Mouse (Mus musculus): ENCODE results near the gene Bbs9. TPM values are rescaled to one million over a fixed set of nuclear protein-coding genes. Genes with fewer than 3 reads are reported as not detected.

Gene Bbs9
- polyA plus RNA-seq, 1 experiment from 2014 or later = 15.5 TPM

DNA sequence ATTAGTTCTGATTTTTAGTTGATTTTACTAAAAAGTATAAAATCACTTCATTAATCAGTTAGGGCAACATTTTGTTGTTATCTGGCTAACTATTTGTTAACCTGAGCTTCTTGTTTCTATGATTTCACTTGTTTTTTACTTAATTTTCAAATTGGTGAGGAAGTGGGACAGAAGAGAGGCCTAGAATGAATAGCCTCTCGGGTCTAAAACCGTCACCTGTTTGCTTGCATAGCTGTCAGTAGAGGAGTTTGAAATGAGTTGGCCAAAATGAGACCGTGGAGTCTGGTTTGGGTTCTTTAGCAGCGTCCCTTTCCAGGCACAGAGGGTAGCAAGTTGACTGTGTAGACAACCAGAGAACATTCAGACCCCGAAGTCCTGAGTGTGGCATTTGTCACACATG lies 291.6 kb downstream of the Bbs9 start:
- Histone ChIP-seq H3K27me3 (ENCODE audit: control insufficient read depth, insufficient read depth, low read length) (no peaks in the 10 kb centered on the region), H3K36me3 (ENCODE audit: control insufficient read depth, insufficient read depth, low read length) (no peaks in the 10 kb centered on the region), H3K4me2 (ENCODE audit: low read depth, severe bottlenecking) (no peak overlapping the region), H3K9ac (ENCODE audit: low read length) (no peak overlapping the region), H3K9me3 (ENCODE audit: control insufficient read depth, low read length) (no peaks in the 10 kb centered on the region), H3K27ac (replicated peaks; ENCODE audit: low read depth, low read length) (no peak overlapping the region), H3K4me3 (ENCODE audit: low read depth, low read length) (no peak overlapping the region), H3K4me1 (ENCODE audit: control insufficient read depth, insufficient read depth, low read length) (no peaks in the 10 kb centered on the region)
- 87% methylated on average over 5 of the region's 5 CpGs for WGBS
- DNase-seq (ENCODE audit: low spot score) = no peak
- ATAC-seq (ENCODE audit: insufficient number of reproducible peaks, low FRiP score, low TSS enrichment, low read depth) = no peak

GRCm38 (mm10) chr9:22767860-22768259 lies 292.3 kb downstream of the Bbs9 start:
- Histone ChIP-seq H3K4me1 (ENCODE audit: control insufficient read depth, insufficient read depth, low read length) (no peaks in the 10 kb centered on the region), H3K27ac (replicated peaks; ENCODE audit: low read depth, low read length) (no peak overlapping the region), H3K4me2 (ENCODE audit: low read depth, severe bottlenecking) (no peak overlapping the region), H3K4me3 (ENCODE audit: low read depth, low read length) (no peak overlapping the region), H3K36me3 (ENCODE audit: control insufficient read depth, insufficient read depth, low read length) (no peaks in the 10 kb centered on the region), H3K9me3 (ENCODE audit: control insufficient read depth, low read length) (no peaks in the 10 kb centered on the region), H3K9ac (ENCODE audit: low read length) (no peak overlapping the region), H3K27me3 (ENCODE audit: control insufficient read depth, insufficient read depth, low read length) (no peaks in the 10 kb centered on the region)
- ATAC-seq (ENCODE audit: insufficient number of reproducible peaks, low FRiP score, low TSS enrichment, low read depth) (no peak), DNase-seq (ENCODE audit: low spot score) (no peak)
- WGBS = 49% methylated on average over 3 of the region's 3 CpGs

DNA sequence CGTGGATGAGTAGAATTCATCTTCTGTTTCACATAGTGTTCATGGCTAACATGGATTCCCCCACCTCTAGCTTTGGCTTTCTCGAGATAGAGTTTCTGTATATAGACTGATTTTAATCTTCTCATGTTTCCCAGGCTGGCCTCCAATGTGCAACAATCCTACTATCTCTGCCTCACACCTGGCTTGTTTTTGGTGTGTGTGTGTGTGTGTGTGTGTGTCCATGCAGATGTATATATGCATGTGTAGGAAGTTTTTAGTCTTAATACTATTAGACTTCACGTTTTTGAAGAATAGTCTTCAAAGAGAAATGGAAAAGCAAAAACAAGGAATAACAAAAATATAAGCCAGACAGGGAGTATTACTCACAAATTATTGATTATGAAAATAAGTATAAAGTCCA lies 296.3 kb downstream of the Bbs9 start:
- Histone ChIP-seq H3K27me3 (ENCODE audit: control insufficient read depth, insufficient read depth, low read length) (no peaks in the 10 kb centered on the region), H3K9ac (ENCODE audit: low read length) (no peak overlapping the region), H3K9me3 (ENCODE audit: control insufficient read depth, low read length) (no peaks in the 10 kb centered on the region), H3K4me3 (ENCODE audit: low read depth, low read length) (no peak overlapping the region), H3K4me2 (ENCODE audit: low read depth, severe bottlenecking) (no peak overlapping the region), H3K36me3 (ENCODE audit: control insufficient read depth, insufficient read depth, low read length) (no peaks in the 10 kb centered on the region), H3K27ac (replicated peaks; ENCODE audit: low read depth, low read length) (no peak overlapping the region), H3K4me1 (ENCODE audit: control insufficient read depth, insufficient read depth, low read length) (no peaks in the 10 kb centered on the region)
- no peak for ATAC-seq (ENCODE audit: insufficient number of reproducible peaks, low FRiP score, low TSS enrichment, low read depth)
- DNase-seq (ENCODE audit: low spot score) = no peak
- 90% methylated on average over 3 of the region's 3 CpGs for WGBS

- H3K27ac ChIP-seq (replicated peaks; ENCODE audit: low read depth, low read length) = no peak overlapping the region
- no peaks in the 10 kb centered on the region for H3K36me3 ChIP-seq (ENCODE audit: control insufficient read depth, insufficient read depth, low read length)
- no peaks in the 10 kb centered on the region for H3K4me1 ChIP-seq (ENCODE audit: control insufficient read depth, insufficient read depth, low read length)
- H3K9me3 ChIP-seq (ENCODE audit: control insufficient read depth, low read length) = no peaks in the 10 kb centered on the region
- H3K9ac ChIP-seq (ENCODE audit: low read length) = no peak overlapping the region
- no peak overlapping the region for H3K4me3 ChIP-seq (ENCODE audit: low read depth, low read length)
- no peak for ATAC-seq (ENCODE audit: insufficient number of reproducible peaks, low FRiP score, low TSS enrichment, low read depth)
- no peaks in the 10 kb centered on the region for H3K27me3 ChIP-seq (ENCODE audit: control insufficient read depth, insufficient read depth, low read length)
- no peak overlapping the region for H3K4me2 ChIP-seq (ENCODE audit: low read depth, severe bottlenecking)
- no peak for DNase-seq (ENCODE audit: low spot score)
- 78% methylated on average over 5 of the region's 5 CpGs for WGBS
Measured at GRCm38 (mm10) chr9:22776246-22776961, 300.9 kb downstream of the Bbs9 start.

DNA sequence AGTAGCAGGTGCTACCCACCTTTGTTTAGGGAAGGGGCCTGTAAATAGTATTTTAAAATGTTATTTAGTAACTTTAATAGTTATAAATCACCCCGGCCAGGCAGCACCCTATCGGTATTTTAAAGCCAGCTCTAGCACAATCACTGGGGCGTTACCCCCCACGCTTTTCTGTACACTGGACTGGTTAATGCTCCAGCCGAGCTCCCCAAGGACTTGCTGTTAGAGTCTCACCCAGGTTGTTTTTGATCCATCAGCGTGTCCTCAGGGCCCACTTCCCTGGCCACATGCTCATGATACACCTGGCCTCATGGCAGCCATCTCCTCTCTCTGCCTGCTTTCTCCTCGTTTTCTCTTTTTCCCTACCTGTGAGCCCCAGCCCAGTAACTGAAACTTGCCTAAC lies 301.9 kb downstream of the Bbs9 start:
- Histone ChIP-seq H3K27me3 (ENCODE audit: control insufficient read depth, insufficient read depth, low read length) (no peaks in the 10 kb centered on the region), H3K4me1 (ENCODE audit: control insufficient read depth, insufficient read depth, low read length) (no peaks in the 10 kb centered on the region), H3K4me2 (ENCODE audit: low read depth, severe bottlenecking) (no peak overlapping the region), H3K36me3 (ENCODE audit: control insufficient read depth, insufficient read depth, low read length) (no peaks in the 10 kb centered on the region), H3K4me3 (ENCODE audit: low read depth, low read length) (no peak overlapping the region), H3K27ac (replicated peaks; ENCODE audit: low read depth, low read length) (no peak overlapping the region), H3K9me3 (ENCODE audit: control insufficient read depth, low read length) (no peaks in the 10 kb centered on the region), H3K9ac (ENCODE audit: low read length) (no peak overlapping the region)
- DNase-seq (ENCODE audit: low spot score) (no peak), ATAC-seq (ENCODE audit: insufficient number of reproducible peaks, low FRiP score, low TSS enrichment, low read depth) (no peak)
- WGBS = 94% methylated on average over 7 of the region's 7 CpGs

GRCm38 (mm10) chr9:22779631-22780030 lies 304.1 kb downstream of the Bbs9 start:
- H3K4me3 ChIP-seq (ENCODE audit: low read depth, low read length) = no peak overlapping the region
- H3K4me1 ChIP-seq (ENCODE audit: control insufficient read depth, insufficient read depth, low read length) = no peaks in the 10 kb centered on the region
- no peaks in the 10 kb centered on the region for H3K9me3 ChIP-seq (ENCODE audit: control insufficient read depth, low read length)
- DNase-seq (ENCODE audit: low spot score) = no peak
- H3K27ac ChIP-seq (replicated peaks; ENCODE audit: low read depth, low read length) = no peak overlapping the region
- H3K27me3 ChIP-seq (ENCODE audit: control insufficient read depth, insufficient read depth, low read length) = no peaks in the 10 kb centered on the region
- no peaks in the 10 kb centered on the region for H3K36me3 ChIP-seq (ENCODE audit: control insufficient read depth, insufficient read depth, low read length)
- 89% methylated on average over 6 of the region's 6 CpGs for WGBS
- H3K9ac ChIP-seq (ENCODE audit: low read length) = no peak overlapping the region
- H3K4me2 ChIP-seq (ENCODE audit: low read depth, severe bottlenecking) = no peak overlapping the region
- no peak for ATAC-seq (ENCODE audit: insufficient number of reproducible peaks, low FRiP score, low TSS enrichment, low read depth)

DNA sequence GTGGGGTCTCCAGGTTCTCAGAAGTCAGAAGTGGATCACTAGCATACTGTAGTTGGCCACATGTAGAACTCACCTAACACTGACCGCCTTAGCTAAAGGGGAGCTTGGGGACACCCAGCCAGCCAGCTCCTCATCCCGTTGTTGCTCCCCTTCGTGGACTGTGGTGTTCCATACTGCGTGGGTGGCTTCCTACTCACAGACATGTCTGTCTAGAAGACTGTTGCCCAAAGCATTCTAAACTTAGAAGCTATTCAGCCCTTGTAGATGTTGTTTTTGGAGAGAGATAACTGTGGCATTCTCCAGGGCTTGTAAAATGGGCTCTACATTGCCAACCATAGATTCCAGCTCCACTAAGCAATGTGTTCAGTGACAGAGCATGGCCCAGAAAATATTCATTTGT lies 310.5 kb downstream of the Bbs9 start:
- Histone ChIP-seq H3K27ac (replicated peaks; ENCODE audit: low read depth, low read length) (no peak overlapping the region), H3K9me3 (ENCODE audit: control insufficient read depth, low read length) (no peaks in the 10 kb centered on the region), H3K4me3 (ENCODE audit: low read depth, low read length) (no peak overlapping the region), H3K27me3 (ENCODE audit: control insufficient read depth, insufficient read depth, low read length) (no peaks in the 10 kb centered on the region), H3K4me1 (ENCODE audit: control insufficient read depth, insufficient read depth, low read length) (peaks cover 8% of the 10 kb centered on the region), H3K4me2 (ENCODE audit: low read depth, severe bottlenecking) (no peak overlapping the region), H3K36me3 (ENCODE audit: control insufficient read depth, insufficient read depth, low read length) (no peaks in the 10 kb centered on the region), H3K9ac (ENCODE audit: low read length) (no peak overlapping the region)
- WGBS = 92% methylated on average over 4 of the region's 4 CpGs
- ATAC-seq (ENCODE audit: insufficient number of reproducible peaks, low FRiP score, low TSS enrichment, low read depth) (no peak), DNase-seq (ENCODE audit: low spot score) (no peak)

DNA sequence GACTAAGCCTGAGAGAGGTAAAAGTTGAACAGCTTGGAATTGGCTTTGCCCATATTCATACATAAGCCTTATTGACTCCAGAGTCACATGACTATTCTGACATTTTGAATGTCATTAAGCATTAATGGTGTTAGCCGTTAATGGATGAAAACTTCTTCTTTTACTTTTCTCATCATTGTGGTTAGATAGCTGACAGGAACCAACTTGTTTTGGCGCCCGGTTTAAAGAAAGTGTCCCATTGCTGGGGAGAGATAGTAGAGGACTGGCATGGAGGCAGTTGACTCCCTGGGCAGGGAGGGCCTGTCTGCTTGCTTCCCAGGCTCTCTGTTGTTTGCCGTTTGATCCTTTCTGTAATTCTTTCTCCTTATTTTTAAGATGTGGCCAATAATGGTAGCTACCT lies 312.9 kb downstream of the Bbs9 start:
- Histone ChIP-seq H3K4me2 (ENCODE audit: low read depth, severe bottlenecking) (no peak overlapping the region), H3K9ac (ENCODE audit: low read length) (no peak overlapping the region), H3K4me1 (ENCODE audit: control insufficient read depth, insufficient read depth, low read length) (peaks cover 8% of the 10 kb centered on the region), H3K36me3 (ENCODE audit: control insufficient read depth, insufficient read depth, low read length) (no peaks in the 10 kb centered on the region), H3K27me3 (ENCODE audit: control insufficient read depth, insufficient read depth, low read length) (no peaks in the 10 kb centered on the region), H3K4me3 (ENCODE audit: low read depth, low read length) (no peak overlapping the region), H3K9me3 (ENCODE audit: control insufficient read depth, low read length) (no peaks in the 10 kb centered on the region), H3K27ac (replicated peaks; ENCODE audit: low read depth, low read length) (no peak overlapping the region)
- ATAC-seq (ENCODE audit: insufficient number of reproducible peaks, low FRiP score, low TSS enrichment, low read depth) (no peak), DNase-seq (ENCODE audit: low spot score) (no peak)
- WGBS = 93% methylated on average over 4 of the region's 4 CpGs

GRCm38 (mm10) chr9:22788850-22789249 lies 313.3 kb downstream of the Bbs9 start:
- Histone ChIP-seq H3K9me3 (ENCODE audit: control insufficient read depth, low read length) (no peaks in the 10 kb centered on the region), H3K27me3 (ENCODE audit: control insufficient read depth, insufficient read depth, low read length) (no peaks in the 10 kb centered on the region), H3K4me2 (ENCODE audit: low read depth, severe bottlenecking) (no peak overlapping the region), H3K27ac (replicated peaks; ENCODE audit: low read depth, low read length) (no peak overlapping the region), H3K4me1 (ENCODE audit: control insufficient read depth, insufficient read depth, low read length) (peaks cover 11% of the 10 kb centered on the region), H3K4me3 (ENCODE audit: low read depth, low read length) (no peak overlapping the region), H3K9ac (ENCODE audit: low read length) (no peak overlapping the region), H3K36me3 (ENCODE audit: control insufficient read depth, insufficient read depth, low read length) (no peaks in the 10 kb centered on the region)
- DNase-seq (ENCODE audit: low spot score) (no peak), ATAC-seq (ENCODE audit: insufficient number of reproducible peaks, low FRiP score, low TSS enrichment, low read depth) (no peak)
- 89% methylated on average over 4 of the region's 4 CpGs for WGBS

Measured in limb, embryonic 11.5 days (tissue).